Mouse (Mus musculus) G1E (cell line): ENCODE measurements at regions not wholly inside any gene's neighbourhood (a gene's known extent, or its start where the extent isn't known, plus 50 kb on each side); places are given as distances from the start of the nearest gene placed in this dataset.

Source experiments
- ATAC-seq: 2 replicates; pipeline ENCODE4 v1.8.0; 2016; ENCODE audit warnings: mild to moderate bottlenecking; ENCODE audit not compliant: insufficient number of reproducible peaks, poor library complexity, low FRiP score, severe bottlenecking; ENCODE audit errors: extremely low read depth
- DNase-seq: peaks from one replicate; pipeline ENCODE4 v3.0.0; 2012; ENCODE audit warnings: low spot score
- H3K27me3 ChIP-seq: 2 replicates; pipeline ENCODE4 v1.6.1; 2012; ENCODE audit warnings: mild to moderate bottlenecking, low read length, inconsistent platforms; ENCODE audit not compliant: insufficient read depth
- H3K36me3 ChIP-seq: replicated peaks from 2 replicates; pipeline ENCODE3; 2012; ENCODE audit warnings: mild to moderate bottlenecking, inconsistent platforms
- H3K4me1 ChIP-seq: 2 replicates; pipeline ENCODE4 v1.6.1; 2012; ENCODE audit warnings: low read depth, low read length, inconsistent platforms, mixed read lengths; ENCODE audit not compliant: insufficient read depth
- H3K4me3 ChIP-seq: 2 replicates; pipeline ENCODE4 v1.5.1; 2012; ENCODE audit warnings: low read depth, mild to moderate bottlenecking, inconsistent platforms, low read length, moderate library complexity, mixed read lengths
- H3K9me3 ChIP-seq: replicated peaks from 2 replicates; pipeline ENCODE4 v1.6.1; 2012; ENCODE audit warnings: inconsistent platforms
- CTCF ChIP-seq: IDR thresholded peaks from 2 replicates; pipeline ENCODE4 v1.5.1; 2012; ENCODE audit warnings: low read depth, low read length, inconsistent platforms, mixed read lengths
- GATA1 ChIP-seq: IDR thresholded peaks from 2 replicates; pipeline ENCODE4 v1.6.1; 2012; ENCODE audit warnings: borderline replicate concordance, low read length, inconsistent platforms, mixed read lengths
- GATA2 ChIP-seq: IDR thresholded peaks from 2 replicates; pipeline ENCODE4 v1.6.1; 2012; ENCODE audit warnings: low read depth, low read length, inconsistent platforms, borderline replicate concordance
- POLR2AphosphoS5 ChIP-seq: IDR thresholded peaks from 2 replicates; pipeline ENCODE4 v1.6.1; 2012; ENCODE audit warnings: low read depth, low read length, inconsistent platforms; ENCODE audit not compliant: insufficient replicate concordance
- TAL1 ChIP-seq: conservative IDR thresholded peaks from 2 replicates; pipeline ENCODE4 v1.6.1; 2012; ENCODE audit warnings: low read depth, low read length, inconsistent platforms, mixed read lengths

DNA sequence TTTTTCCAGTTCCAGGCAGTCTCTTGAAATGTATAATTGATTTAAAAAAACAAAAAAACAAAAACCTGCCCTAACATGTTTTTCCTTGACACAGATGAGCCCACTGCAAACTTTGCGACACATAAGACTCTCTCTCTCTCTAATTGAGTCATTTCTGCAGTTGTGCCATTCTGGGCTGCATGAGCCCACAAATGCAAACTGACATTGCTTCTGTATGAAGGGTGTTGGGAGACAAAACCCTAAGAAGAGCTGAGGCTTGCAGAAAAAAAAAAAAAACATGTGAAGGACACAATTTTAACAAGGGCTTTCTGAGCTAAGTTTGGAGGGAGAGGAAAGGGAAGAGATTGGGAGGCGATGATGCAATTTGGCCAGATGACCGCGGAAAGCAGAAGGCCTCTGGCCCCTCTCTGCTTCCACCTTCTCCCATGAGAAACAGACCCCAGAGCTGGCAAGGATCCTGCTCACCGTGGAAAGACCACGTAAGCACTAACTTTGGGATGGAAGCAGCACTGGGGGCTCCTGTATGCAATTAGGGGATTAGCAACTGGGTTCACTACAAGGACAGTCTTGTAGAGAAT lies 125.6 kb downstream of the Maf start:
- H3K4me3 ChIP-seq = no peak overlapping the region
- no peaks in the 10 kb centered on the region for H3K36me3 ChIP-seq
- H3K27me3 ChIP-seq = no peaks in the 10 kb centered on the region
- ATAC-seq (no peak), DNase-seq (no peak)
- H3K4me1 ChIP-seq = no peaks in the 10 kb centered on the region
- H3K9me3 ChIP-seq = peaks cover 56% of the 10 kb centered on the region
- TF ChIP-seq POLR2AphosphoS5 = no peak
- TF ChIP-seq CTCF = no peak
- no peak for TF ChIP-seq GATA2
- TF ChIP-seq GATA1 = no peak
- no peak for TF ChIP-seq TAL1

DNA sequence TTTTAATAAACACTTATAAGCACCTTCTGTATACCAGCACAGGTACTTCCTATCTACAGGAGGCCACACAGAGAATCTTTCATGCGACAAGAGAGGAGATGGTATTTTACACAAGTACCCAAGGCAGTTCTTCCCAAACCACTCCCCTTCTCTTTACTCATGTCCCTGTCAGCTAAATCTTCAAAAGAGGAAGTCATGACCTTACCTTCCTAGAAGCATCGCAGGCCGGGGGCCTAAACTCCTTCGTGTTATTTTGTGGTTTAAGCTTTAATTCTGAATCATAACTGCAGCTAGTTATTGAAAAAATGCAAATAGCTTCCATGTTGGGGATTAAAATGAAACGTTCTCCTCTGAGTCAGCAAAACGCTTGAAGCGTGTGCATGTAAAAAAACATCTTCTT lies 139.2 kb downstream of the Maf start:
- no peaks in the 10 kb centered on the region for H3K4me1 ChIP-seq
- H3K27me3 ChIP-seq = no peaks in the 10 kb centered on the region
- no peak for ATAC-seq
- peaks cover 45% of the 10 kb centered on the region for H3K9me3 ChIP-seq
- H3K4me3 ChIP-seq = no peak overlapping the region
- no peak for TF ChIP-seq CTCF
- TF ChIP-seq GATA1 = no peak
- no peak for TF ChIP-seq POLR2AphosphoS5
- TF ChIP-seq GATA2 = no peak
- no peak for TF ChIP-seq TAL1
- H3K36me3 ChIP-seq = no peaks in the 10 kb centered on the region
- no peak for DNase-seq

DNA sequence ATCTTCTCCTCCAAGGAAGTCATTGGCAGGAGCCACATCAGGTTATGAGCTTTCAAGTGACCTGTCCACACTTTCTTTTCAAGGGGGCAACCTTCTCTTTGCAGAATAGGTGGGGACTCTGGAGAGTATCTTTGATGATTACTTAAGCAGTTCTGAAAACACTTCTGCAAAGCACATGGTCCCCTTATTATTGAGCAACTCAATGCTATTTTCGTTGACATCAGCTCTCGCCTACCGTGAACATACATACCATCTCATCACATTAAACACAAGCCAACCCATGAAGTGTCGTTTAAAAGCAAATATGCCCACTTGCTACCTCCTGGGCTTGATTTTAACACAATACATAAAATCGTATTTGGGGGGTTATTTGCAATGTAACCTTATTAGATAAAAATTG lies 141.8 kb downstream of the Maf start:
- H3K4me1 ChIP-seq = no peaks in the 10 kb centered on the region
- no peak for DNase-seq
- TF ChIP-seq GATA2 (no peak), POLR2AphosphoS5 (no peak), TAL1 (no peak), CTCF (no peak), GATA1 (no peak)
- H3K27me3 ChIP-seq = no peaks in the 10 kb centered on the region
- no peak overlapping the region for H3K4me3 ChIP-seq
- H3K36me3 ChIP-seq = no peaks in the 10 kb centered on the region
- H3K9me3 ChIP-seq = peaks cover 60% of the 10 kb centered on the region
- no peak for ATAC-seq

DNA sequence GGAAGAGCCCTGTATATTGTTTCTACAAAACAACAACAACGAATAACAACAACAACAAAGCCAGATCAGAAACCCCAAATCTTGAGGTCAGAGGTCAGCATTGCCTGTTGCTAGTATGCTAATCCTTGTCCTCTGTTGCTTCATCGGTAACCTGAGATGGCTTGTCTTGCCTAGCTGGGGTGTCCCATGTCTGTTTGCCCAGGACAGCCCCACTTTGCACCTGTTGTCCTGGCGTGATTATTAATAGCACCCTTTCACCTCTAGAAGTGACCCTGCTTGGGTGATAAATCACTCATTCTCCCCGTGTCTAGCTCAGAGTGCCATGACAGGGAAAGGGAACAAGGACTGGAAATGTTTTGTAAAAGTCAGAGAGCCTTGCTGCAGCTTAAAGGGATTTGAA lies 145.2 kb downstream of the Maf start:
- DNase-seq (no peak), ATAC-seq (no peak)
- Histone ChIP-seq H3K9me3 (peaks cover 66% of the 10 kb centered on the region), H3K4me1 (no peaks in the 10 kb centered on the region), H3K4me3 (no peak overlapping the region), H3K36me3 (no peaks in the 10 kb centered on the region), H3K27me3 (no peaks in the 10 kb centered on the region)
- TF ChIP-seq GATA1 (no peak), POLR2AphosphoS5 (no peak), CTCF (no peak), TAL1 (no peak), GATA2 (no peak)

DNA sequence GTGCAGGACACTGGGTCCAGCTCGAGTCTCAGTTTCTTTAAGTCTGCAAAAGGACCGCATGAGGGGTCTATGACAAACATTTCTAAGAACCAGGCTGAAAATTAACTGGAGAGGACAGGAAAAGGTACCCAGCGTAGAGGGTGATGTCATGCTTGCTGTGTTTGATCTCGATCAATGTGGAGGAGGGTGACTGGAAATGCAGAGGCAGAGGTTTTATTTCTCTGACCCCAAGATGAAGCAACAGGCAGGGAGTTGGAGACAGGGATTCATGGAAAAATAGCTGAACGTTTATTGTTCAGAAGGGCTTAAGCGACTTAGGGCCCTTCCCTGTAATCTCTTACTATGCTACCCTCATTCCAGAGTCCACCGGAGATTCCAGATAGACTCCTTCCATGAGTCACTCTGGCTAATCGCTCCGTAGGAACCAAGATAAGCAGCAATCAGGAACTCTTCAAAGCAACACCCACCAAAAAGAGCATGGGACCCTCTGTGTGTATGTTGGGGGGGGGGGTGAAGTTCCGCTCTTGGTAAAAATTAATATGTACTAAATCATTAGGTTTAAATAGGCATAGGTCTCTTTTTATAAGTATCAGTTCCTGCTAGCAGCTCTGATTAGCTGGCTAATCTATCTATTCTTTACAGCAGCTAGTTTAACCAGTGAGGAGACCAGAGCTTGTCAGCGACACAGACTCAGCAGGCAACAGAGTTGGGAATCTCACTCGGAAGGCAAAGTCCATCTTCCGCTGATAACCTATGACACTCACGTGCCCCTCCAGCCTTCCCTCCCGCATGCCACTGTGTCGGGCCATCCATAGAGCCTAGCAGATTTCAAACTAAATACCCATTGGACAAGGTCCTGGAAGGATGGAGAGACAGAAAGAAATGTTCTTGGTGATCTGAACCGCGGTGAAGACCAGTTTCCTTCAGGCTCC lies 146.3 kb downstream of the Maf start:
- no peaks in the 10 kb centered on the region for H3K4me1 ChIP-seq
- DNase-seq (no peak), ATAC-seq (no peak)
- TF ChIP-seq CTCF (no peak), GATA1 (no peak), GATA2 (no peak), TAL1 (no peak)
- no peak overlapping the region for H3K4me3 ChIP-seq
- no peaks in the 10 kb centered on the region for H3K27me3 ChIP-seq
- H3K36me3 ChIP-seq = no peaks in the 10 kb centered on the region
- H3K9me3 ChIP-seq = peaks cover 71% of the 10 kb centered on the region

GRCm38 (mm10) chr8:115555452-115555851 lies 152.1 kb downstream of the Maf start:
- TF ChIP-seq CTCF = no peak
- no peak for TF ChIP-seq POLR2AphosphoS5
- no peak for TF ChIP-seq GATA2
- no peak for TF ChIP-seq GATA1
- no peak for TF ChIP-seq TAL1
- DNase-seq (no peak), ATAC-seq (no peak)
- no peak overlapping the region for H3K4me3 ChIP-seq
- H3K27me3 ChIP-seq = no peaks in the 10 kb centered on the region
- H3K4me1 ChIP-seq = no peaks in the 10 kb centered on the region
- H3K9me3 ChIP-seq = peaks cover 69% of the 10 kb centered on the region
- no peaks in the 10 kb centered on the region for H3K36me3 ChIP-seq
